Mouse (Mus musculus) gastrocnemius, adult 2 months (tissue): ENCODE data around the gene Adamts13. TPM values are rescaled to one million over a fixed set of nuclear protein-coding genes. Genes with fewer than 3 reads are reported as not detected.

Experiments
- DNase-seq: peaks from one replicate; pipeline ENCODE4 v3.0.0; 2022
- H3K27ac ChIP-seq: fragments of 200-600 bp; 2 replicates; pipeline ENCODE4 v1.8.1; 2022; ENCODE audit warnings: mild to moderate bottlenecking
- H3K4me3 ChIP-seq: fragments of 200-600 bp; 2 replicates; pipeline ENCODE4 v1.8.1; 2022; ENCODE audit warnings: mild to moderate bottlenecking, moderate library complexity
- CTCF ChIP-seq: fragments of 200-600 bp; IDR thresholded peaks from 2 replicates; pipeline ENCODE4 v1.8.1; 2022; ENCODE audit warnings: antibody characterized with exemption, mild to moderate bottlenecking, moderate library complexity
- intact Hi-C: fragments of 180-260 bp; cut with DNase I; formaldehyde crosslinking; loops from one replicate; pipeline ENCODE4 v1.15.1; 2025
- long read RNA-seq, 2 experiments: library from polyadenylated mRNA; stranded (forward); transcript quantifications; one replicate each; pipeline ENCODE4 v2.0.0; 2021
- total RNA-seq, 2 experiments: library from RNA; stranded (reverse); gene quantifications; 2 replicates each; pipeline ENCODE4 v1.2.3; 2021

Gene Adamts13
- total RNA-seq: not detected
- long read RNA-seq, experiment 1, partial matches to known transcripts: 0 of 1 reads
- long read RNA-seq, experiment 1, other reads (novel, unspliced or antisense): 1 of 1 reads
- long read RNA-seq, experiment 2: 0 reads

- TF ChIP-seq CTCF: no peak
- DNase-seq: no peak
- no peak within 1 kb of the TSS for H3K27ac ChIP-seq
- H3K4me3 ChIP-seq: no peak within 1 kb of the TSS
- intact Hi-C loops: no loop called here
Measured at GRCm38 (mm10) chr2:26973116-26973515, at the start of gene Adamts13. Adamts13 (plus strand) TSS chr2:26973416.

- peak; percentile 50 for DNase-seq
- H3K4me3 ChIP-seq: no peak overlapping the region
- TF ChIP-seq CTCF: no peak
- intact Hi-C loops: no loop called here
- H3K27ac ChIP-seq: peak overlapping the region; percentile 35
Measured at GRCm38 (mm10) chr2:26927745-26928476, 45.3 kb upstream of the Adamts13 start.

DNA sequence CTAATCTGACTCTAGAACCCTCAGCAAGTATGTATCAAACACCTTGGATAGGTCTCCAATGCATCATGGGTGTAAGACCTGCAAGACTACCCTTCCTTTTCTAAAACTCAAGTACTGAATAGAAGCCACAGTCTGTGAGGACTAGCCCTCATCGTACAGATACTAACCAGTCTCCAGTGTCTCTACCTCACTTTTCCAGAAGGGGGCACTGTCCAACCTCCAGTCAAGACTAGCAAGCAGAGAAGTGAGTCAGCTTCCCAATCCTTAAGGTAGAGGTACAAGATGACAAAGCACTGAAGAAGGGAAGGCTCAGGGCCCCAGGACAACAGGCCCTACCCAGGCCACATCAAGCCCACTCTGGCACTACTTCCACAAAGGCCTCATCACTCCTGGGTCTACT is 42.8 kb upstream of the Adamts13 start:
- peak; percentile 66 for DNase-seq
- Histone ChIP-seq H3K27ac (peak overlapping the region; percentile 56), H3K4me3 (peak overlapping the region; percentile 36)
- intact Hi-C loops: loop anchor here (1.0 kb wide), 1 partner anchor 108 kb away; no protein-coding TSS in a partner anchor
- TF ChIP-seq CTCF: peak; percentile 75

GRCm38 (mm10) chr2:26932473-26933303 is 40.5 kb upstream of the Adamts13 start:
- no peak for TF ChIP-seq CTCF
- H3K27ac ChIP-seq: peak overlapping the region; percentile 98
- DNase-seq: no peak
- H3K4me3 ChIP-seq: peak overlapping the region; percentile 100
- intact Hi-C loops: loop anchor here (2.0 kb wide), 1 partner anchor 22 kb away; the partner anchor contains the start of genes Med22 and Rpl7a

- DNase-seq: peak; percentile 97
- peak within 1 kb of the TSS; percentile 98 for H3K27ac ChIP-seq
- intact Hi-C loops: loop anchor here (2.0 kb wide), 1 partner anchor 23 kb away; the partner anchor contains the start of genes Med22 and Rpl7a
- peak; percentile 4; the same call in 1 of the 2 replicates for TF ChIP-seq CTCF
- peak within 1 kb of the TSS; percentile 100 for H3K4me3 ChIP-seq
Measured at GRCm38 (mm10) chr2:26933304-26934055, 39.7 kb upstream of the Adamts13 start, which contains the start of the genes Surf4 and Stkld1. Surf4 (minus strand) TSS chr2:26933928. Stkld1 (plus strand) TSS chr2:26934047.

DNA sequence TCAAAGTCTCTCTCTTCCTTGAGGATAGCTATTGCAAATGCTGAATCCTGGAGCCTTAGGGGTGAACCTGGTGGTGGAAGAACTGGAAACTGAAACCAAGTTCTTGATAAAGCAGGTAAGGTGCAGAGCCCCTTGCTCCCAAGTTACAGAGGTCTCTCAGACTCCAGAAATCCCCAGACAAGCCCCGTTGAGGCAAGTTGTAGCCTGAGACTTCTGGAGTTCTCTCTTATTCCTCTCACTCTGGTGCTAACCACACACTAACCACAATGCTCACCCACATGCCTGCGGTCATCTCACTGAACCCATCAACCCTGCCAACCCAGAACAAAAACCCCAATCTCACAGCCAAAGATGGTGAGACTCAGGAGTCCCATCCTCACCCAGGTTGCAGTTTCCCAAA is 37.9 kb upstream of the Adamts13 start:
- intact Hi-C loops: loop anchor here (5.0 kb wide), 1 partner anchor 72 kb away; the partner anchor contains the start of gene Cacfd1
- no peak overlapping the region for H3K27ac ChIP-seq
- TF ChIP-seq CTCF: no peak
- DNase-seq: no peak
- H3K4me3 ChIP-seq: no peak overlapping the region

- intact Hi-C loops: loop anchor here (5.0 kb wide), 1 partner anchor 71 kb away; the partner anchor contains the start of gene Cacfd1
- no peak for DNase-seq
- no peak overlapping the region for H3K27ac ChIP-seq
- no peak overlapping the region for H3K4me3 ChIP-seq
- TF ChIP-seq CTCF: no peak
Measured at GRCm38 (mm10) chr2:26936425-26936824, 36.8 kb upstream of the Adamts13 start.

DNA sequence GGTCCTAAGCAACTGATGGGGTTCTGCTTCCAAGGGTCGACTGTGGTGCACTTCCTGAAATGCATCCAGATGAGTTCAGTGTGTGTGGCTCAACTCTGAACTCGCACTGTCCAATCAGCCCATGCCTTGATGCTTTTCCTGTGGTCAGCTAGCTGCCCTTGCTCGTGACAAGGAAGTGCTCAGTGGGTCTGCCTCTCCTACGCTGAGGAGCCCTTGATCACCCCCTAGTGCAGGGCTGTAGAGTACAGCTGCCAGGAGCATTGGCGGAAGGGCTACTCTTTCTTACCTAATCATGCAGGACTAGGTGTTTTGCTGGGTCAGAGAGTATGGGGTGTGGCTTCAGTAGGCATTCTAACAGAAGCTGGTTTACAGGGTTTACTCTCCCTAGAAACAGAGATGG is 31.7 kb upstream of the Adamts13 start:
- no peak for DNase-seq
- TF ChIP-seq CTCF: no peak
- H3K27ac ChIP-seq: no peak overlapping the region
- intact Hi-C loops: no loop called here
- H3K4me3 ChIP-seq: no peak overlapping the region

GRCm38 (mm10) chr2:26943253-26943652 is 30.0 kb upstream of the Adamts13 start:
- no peak overlapping the region for H3K4me3 ChIP-seq

DNA sequence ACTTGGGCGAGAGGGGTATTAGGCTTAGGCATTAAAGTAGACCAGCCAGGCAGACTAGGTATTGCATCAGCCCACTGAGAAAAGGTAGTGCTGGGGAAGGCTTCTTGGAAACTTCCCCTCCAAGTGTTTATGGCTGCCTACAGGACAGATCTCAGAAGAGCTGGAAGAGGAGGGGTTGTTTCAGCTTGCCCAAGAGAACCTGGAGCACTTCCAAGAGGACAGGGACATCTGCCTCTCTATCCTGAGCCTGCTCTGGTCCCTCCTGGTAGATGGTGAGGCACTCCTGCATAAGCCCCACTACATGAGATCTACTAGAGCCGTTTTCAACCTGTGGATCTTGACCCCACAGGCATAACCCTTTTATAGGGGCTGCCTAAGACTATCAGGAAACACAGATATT is 22.8 kb upstream of the Adamts13 start:
- no peak overlapping the region for H3K27ac ChIP-seq
- TF ChIP-seq CTCF: no peak
- no peak overlapping the region for H3K4me3 ChIP-seq
- no peak for DNase-seq
- intact Hi-C loops: no loop called here

More at GRCm38 (mm10) chr2:26943253-26943652, 30.0 kb upstream of the Adamts13 start:
- intact Hi-C loops: no loop called here
- TF ChIP-seq CTCF: no peak
- DNase-seq: no peak
- no peak overlapping the region for H3K27ac ChIP-seq

DNA sequence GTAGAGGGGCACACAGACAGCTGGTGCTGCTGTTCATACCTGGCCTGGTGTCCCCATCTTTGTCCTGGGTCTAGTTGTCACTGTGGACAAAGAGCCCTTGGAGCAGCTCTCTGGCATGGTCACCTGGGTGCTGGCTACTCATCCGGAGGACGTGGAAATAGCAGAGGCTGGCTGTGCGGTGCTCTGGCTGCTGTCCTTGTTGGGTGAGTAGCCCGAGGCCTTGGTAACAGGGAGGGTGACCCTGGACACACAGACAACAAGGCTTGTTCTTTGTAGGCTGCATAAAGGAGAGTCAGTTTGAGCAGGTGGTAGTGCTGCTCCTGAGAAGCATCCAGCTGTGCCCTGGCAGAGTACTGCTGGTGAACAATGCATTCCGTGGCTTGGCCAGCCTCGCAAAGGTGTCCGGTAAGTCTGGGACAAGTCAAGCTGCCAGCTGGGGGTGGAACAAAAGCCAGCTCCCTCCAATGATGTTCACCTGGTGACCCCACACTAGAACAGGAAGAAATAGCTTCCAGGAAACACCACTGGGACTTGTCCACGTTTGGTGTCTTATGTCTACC is 21.8 kb upstream of the Adamts13 start:
- DNase-seq: no peak
- no peak for TF ChIP-seq CTCF
- intact Hi-C loops: no loop called here
- Histone ChIP-seq H3K27ac (no peak overlapping the region), H3K4me3 (no peak overlapping the region)

DNA sequence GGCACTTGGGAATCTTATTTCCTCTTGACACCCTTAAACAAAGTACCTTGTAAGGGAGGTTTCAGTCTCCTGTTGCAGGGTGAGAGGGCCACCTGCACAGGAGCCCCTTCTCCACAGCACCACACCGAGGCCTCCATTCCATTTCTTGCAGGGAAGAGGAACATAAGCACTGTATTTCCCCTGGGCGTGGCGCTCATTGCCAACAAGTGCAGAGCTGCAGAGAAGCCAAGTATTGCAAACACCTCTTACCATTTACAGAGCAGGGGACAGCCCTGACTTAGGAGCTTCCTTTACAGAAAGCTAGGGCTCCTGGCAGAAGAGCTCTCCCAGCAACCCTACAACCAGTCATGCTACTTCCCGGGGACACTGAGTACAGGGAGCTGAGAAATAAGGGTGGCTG is 21.0 kb upstream of the Adamts13 start:
- H3K4me3 ChIP-seq: no peak overlapping the region
- H3K27ac ChIP-seq: no peak overlapping the region
- intact Hi-C loops: no loop called here
- no peak for TF ChIP-seq CTCF
- no peak for DNase-seq
